Mouse (Mus musculus) heart, adult 2 months (tissue): ENCODE data around the gene Bend4. TPM values are rescaled to one million over a fixed set of nuclear protein-coding genes. Genes with fewer than 3 reads are reported as not detected.

Experiments used
- DNase-seq, 2 experiments: peaks; one replicate each; pipeline ENCODE4 v3.0.0; 2021
- H3K27ac ChIP-seq: fragments of 200-600 bp; 2 replicates; pipeline ENCODE4 v1.8.1; 2022
- H3K27me3 ChIP-seq: fragments of 200-500 bp; 2 replicates; pipeline ENCODE4 v1.6.1; 2012; ENCODE audit warnings: mild to moderate bottlenecking, low read length, inconsistent platforms, mixed read lengths; ENCODE audit not compliant: control insufficient read depth, insufficient read depth
- H3K36me3 ChIP-seq: fragments of 200-500 bp; 2 replicates; pipeline ENCODE4 v1.6.1; 2012; ENCODE audit warnings: low read length, inconsistent platforms; ENCODE audit not compliant: control insufficient read depth, insufficient read depth
- H3K4me1 ChIP-seq: fragments of 200-500 bp; 2 replicates; pipeline ENCODE4 v1.6.1; 2011; ENCODE audit warnings: low read length; ENCODE audit not compliant: control insufficient read depth, insufficient read depth
- H3K4me3 ChIP-seq: fragments of 200-600 bp; 2 replicates; pipeline ENCODE4 v1.8.1; 2022
- H3K79me2 ChIP-seq: fragments of 200-500 bp; replicated peaks from 2 replicates; pipeline ENCODE4 v1.6.1; 2012; ENCODE audit warnings: mild to moderate bottlenecking, inconsistent platforms, low read length, moderate library complexity, mixed read lengths; ENCODE audit not compliant: control insufficient read depth, insufficient read depth
- H3K9ac ChIP-seq: fragments of 200-500 bp; 2 replicates; pipeline ENCODE4 v1.6.1; 2012; ENCODE audit warnings: low read depth, mild to moderate bottlenecking, control low read depth, inconsistent platforms, low read length, mixed read lengths
- CTCF ChIP-seq: fragments of 200-600 bp; IDR thresholded peaks from 2 replicates; pipeline ENCODE4 v1.8.1; 2022; ENCODE audit warnings: antibody characterized with exemption, mild to moderate bottlenecking, moderate library complexity
- EP300 ChIP-seq: fragments of 200-500 bp; IDR thresholded peaks from 2 replicates; pipeline ENCODE4 v1.6.1; 2011; ENCODE audit warnings: low read depth, low read length, control low read depth; ENCODE audit not compliant: insufficient read depth
- POLR2A ChIP-seq: fragments of 200-500 bp; IDR thresholded peaks from 2 replicates; pipeline ENCODE4 v1.6.1; 2011; ENCODE audit warnings: mild to moderate bottlenecking, low read depth, low read length, control low read depth; ENCODE audit not compliant: insufficient read depth
- WGBS: fragments of 180-500 bp; shearing (Covaris S2); methylation state at CpG from one replicate; pipeline ENCODE4 v1.1.7; 2018; 5-methylcytosine and 5-hydroxymethylcytosine counted together
- intact Hi-C: fragments of 180-260 bp; cut with DNase I; formaldehyde crosslinking; loops from one replicate; pipeline ENCODE4 v1.15.1; 2025
- polyA plus RNA-seq: library from polyadenylated mRNA; depleted of rRNA; stranded (reverse); fragments of >200 nt; gene quantifications from 2 replicates; pipeline ENCODE4 v1.2.3, GENCODE M21; 2012
- total RNA-seq, 2 experiments: library from RNA; stranded (reverse); gene quantifications; 2 replicates each; pipeline ENCODE4 v1.2.3; 2021

Gene Bend4
- total and polyA plus RNA-seq, 3 experiments, result 0.88 to 2.4 (median 2.4) TPM

DNA sequence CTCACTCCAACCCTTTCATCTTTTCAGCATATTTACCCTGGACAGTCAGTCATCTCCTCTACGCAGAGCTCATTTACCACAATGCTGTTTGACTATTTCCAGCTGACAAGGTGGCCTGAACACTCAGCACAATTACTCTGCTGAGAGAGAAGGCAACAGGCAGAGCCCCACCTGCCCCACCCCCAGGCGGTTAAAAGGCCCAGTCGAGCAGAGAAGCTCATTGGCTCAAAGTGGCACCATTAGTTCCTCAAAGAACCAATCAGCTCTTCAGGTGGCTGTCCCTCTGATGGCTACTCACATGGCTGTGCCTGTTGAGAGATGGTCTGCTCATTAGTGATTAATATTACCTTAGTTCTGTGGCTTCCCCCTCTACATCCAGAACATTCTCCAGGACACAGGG, 3.5 kb downstream of the Bend4 start:
- peaks cover 5% of the 10 kb centered on the region; the same call in 1 of the 2 replicates for H3K27me3 ChIP-seq
- no peaks in the 10 kb centered on the region for H3K79me2 ChIP-seq
- no peak overlapping the region for H3K9ac ChIP-seq
- 70% methylated on average over 3 of the region's 3 CpGs for WGBS
- H3K4me1 ChIP-seq, result no peaks in the 10 kb centered on the region
- H3K36me3 ChIP-seq, result no peaks in the 10 kb centered on the region
- H3K27ac ChIP-seq, result no peak overlapping the region
- TF ChIP-seq CTCF (no peak), POLR2A (no peak), EP300 (no peak)
- DNase-seq, result no peak
- H3K4me3 ChIP-seq, result no peak overlapping the region
- intact Hi-C loops, result loop anchor here (5.0 kb wide), 1 partner anchor 162 kb away; the partner anchor contains the start of gene Tmem33

DNA sequence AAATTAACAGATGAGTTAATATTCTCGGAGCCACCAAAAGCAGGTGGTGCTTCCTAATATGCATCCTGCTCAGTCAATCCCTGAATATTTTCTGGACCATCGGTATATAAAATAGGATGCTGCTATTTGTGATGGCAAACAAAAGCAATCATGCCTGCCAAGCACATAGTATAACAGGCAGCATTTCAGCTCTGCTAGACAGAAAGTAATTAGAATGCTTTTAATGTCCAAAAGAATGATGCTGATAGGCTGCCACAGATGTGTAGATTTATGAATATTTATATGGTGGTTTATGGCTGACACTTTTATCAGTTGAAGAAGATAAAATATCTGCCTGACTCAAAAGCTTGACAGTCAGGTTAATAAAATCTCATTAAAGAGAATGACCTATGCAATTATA, 4.1 kb downstream of the Bend4 start:
- H3K9ac ChIP-seq, result no peak overlapping the region
- H3K79me2 ChIP-seq, result no peaks in the 10 kb centered on the region
- no peak overlapping the region for H3K27ac ChIP-seq
- WGBS, result 89% methylated on average over 2 of the region's 2 CpGs
- intact Hi-C loops, result no loop called here
- H3K4me1 ChIP-seq, result no peaks in the 10 kb centered on the region
- no peak for DNase-seq
- TF ChIP-seq EP300, result no peak
- TF ChIP-seq POLR2A, result no peak
- TF ChIP-seq CTCF, result no peak
- no peak overlapping the region for H3K4me3 ChIP-seq
- H3K36me3 ChIP-seq, result no peaks in the 10 kb centered on the region
- peaks cover 5% of the 10 kb centered on the region; the same call in 1 of the 2 replicates for H3K27me3 ChIP-seq

DNA sequence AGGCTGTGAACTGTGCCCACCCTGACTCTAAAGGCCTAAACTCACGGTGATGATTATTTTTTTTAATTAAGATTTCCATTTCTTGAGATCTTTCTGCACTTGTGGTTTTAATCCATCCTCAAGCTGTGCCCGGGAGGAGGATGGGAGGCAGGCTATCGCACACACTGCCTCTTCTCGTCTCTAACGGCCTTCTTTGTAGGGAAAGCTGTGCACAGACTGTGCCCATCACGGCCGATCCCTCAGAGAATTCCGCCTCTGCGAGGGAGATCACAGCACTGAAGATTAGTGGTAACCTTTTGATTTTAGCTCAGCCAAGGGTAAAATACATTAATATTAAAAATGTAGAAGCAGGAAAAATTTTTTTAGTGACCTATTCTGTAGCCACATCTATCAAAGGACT, 4.8 kb downstream of the Bend4 start:
- TF ChIP-seq POLR2A (no peak), EP300 (no peak)
- H3K4me3 ChIP-seq, result no peak overlapping the region
- no peaks in the 10 kb centered on the region for H3K4me1 ChIP-seq
- intact Hi-C loops, result no loop called here
- DNase-seq, result no peak
- no peaks in the 10 kb centered on the region for H3K36me3 ChIP-seq
- no peak overlapping the region for H3K27ac ChIP-seq
- 86% methylated on average over 9 of the region's 9 CpGs for WGBS
- no peak overlapping the region for H3K9ac ChIP-seq
- peaks cover 5% of the 10 kb centered on the region; the same call in 1 of the 2 replicates for H3K27me3 ChIP-seq
- no peaks in the 10 kb centered on the region for H3K79me2 ChIP-seq

DNA sequence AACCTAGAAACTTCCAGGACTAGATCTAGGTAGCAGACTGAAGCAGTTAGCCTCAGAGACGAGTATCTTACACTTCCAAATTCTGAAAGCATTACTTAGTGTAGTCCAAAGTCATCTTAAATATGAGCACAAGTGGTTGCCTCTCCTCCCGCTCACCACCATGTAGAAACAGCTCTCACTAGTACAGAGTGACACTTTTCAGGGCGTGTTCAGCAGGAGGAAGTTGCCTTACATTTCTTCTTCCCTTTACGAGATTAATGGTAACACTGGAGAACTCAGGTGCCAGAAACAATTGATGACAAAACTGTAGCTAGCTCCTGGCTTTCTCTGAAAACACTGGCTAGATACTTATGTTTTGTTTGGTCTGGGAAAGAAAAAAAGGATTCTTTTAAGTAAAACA, 8.7 kb downstream of the Bend4 start:
- Histone ChIP-seq H3K9ac (no peak overlapping the region), H3K79me2 (no peaks in the 10 kb centered on the region), H3K27ac (no peak overlapping the region), H3K4me1 (no peaks in the 10 kb centered on the region), H3K4me3 (no peak overlapping the region), H3K27me3 (no peaks in the 10 kb centered on the region), H3K36me3 (no peaks in the 10 kb centered on the region)
- intact Hi-C loops, result no loop called here
- no peak for DNase-seq
- 64% methylated on average over 4 of the region's 4 CpGs for WGBS
- TF ChIP-seq CTCF (no peak), POLR2A (no peak), EP300 (no peak)

DNA sequence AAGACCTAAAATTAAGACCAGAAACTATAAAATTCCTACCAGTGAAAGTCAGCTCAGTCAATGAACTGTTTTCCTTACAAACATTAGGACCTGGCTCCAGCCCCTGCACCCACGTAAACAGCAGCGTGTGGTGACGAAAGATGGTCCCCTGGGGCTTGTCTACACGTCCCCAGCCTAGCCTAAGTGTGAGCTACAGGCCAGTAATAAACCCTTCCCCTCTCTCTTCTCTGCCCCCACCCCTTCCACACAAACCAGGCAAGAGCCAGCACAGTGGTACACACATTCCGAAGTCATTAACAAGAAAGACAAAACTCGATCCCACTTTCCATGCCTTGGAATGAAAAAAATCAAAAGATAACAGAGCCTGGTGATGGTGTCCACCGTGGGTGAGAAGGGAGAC, 16.6 kb downstream of the Bend4 start:
- H3K9ac ChIP-seq, result no peak overlapping the region
- H3K4me3 ChIP-seq, result no peak overlapping the region
- WGBS, result 60% methylated on average over 7 of the region's 7 CpGs
- DNase-seq, result no peak
- H3K27ac ChIP-seq, result no peak overlapping the region
- H3K27me3 ChIP-seq, result no peaks in the 10 kb centered on the region
- intact Hi-C loops, result no loop called here
- TF ChIP-seq CTCF (no peak), POLR2A (no peak), EP300 (no peak)
- H3K36me3 ChIP-seq, result no peaks in the 10 kb centered on the region
- H3K4me1 ChIP-seq, result no peaks in the 10 kb centered on the region
- no peaks in the 10 kb centered on the region for H3K79me2 ChIP-seq

DNA sequence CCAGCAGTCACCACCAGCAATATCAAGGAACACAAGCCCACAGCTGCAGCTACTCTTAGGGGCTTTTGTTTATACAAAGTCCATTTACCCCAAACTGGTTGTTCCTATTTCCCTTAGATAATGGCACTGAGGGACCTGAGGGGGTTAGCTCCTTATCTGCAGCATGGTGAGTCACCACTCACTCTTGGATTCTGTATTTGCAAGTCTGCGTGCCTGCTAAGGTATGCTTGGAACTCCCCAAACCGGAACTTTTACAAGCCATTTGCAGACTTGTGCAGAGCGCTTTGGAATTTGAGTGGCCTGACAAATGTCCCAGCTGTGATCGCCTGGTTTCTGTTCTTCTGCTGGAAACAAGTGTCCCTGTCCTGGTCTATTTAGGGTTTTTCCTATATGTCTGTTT, 17.7 kb downstream of the Bend4 start:
- Histone ChIP-seq H3K36me3 (no peaks in the 10 kb centered on the region), H3K4me3 (no peak overlapping the region), H3K4me1 (no peaks in the 10 kb centered on the region), H3K9ac (no peak overlapping the region), H3K27me3 (no peaks in the 10 kb centered on the region), H3K27ac (no peak overlapping the region), H3K79me2 (no peaks in the 10 kb centered on the region)
- DNase-seq, result no peak
- TF ChIP-seq CTCF, result no peak
- intact Hi-C loops, result no loop called here
- WGBS, result 31% methylated on average over 4 of the region's 4 CpGs
